In the genomic region with DNA sequence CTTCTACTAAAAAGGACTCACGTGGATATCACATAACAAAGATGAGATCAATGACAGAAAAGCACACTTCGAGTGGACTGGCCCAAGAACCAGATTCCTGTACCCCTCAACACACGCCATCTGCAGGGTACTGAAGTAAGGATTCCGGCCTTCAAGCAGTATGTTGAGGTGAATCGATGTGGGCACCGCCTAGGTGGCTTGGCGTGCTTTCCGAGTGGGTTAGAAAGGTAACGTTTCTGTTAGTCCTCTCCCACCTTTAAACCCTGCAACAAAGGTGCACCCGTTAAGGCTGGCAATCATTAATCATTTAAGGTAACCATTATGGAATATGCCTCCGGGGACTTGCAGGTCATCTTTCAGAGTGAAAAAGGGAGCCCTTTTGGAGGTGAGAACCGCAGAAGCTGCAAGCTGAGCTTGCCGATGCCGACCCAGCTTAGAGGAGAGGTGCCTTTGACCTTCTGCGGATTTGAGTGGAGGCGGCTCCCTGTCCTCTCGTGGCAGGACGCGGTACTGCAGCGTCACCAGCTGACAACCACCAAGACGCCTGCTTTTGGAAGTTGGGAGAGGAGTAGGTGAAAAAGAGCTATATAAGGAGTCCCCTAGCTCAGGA, we compare ENCODE assay signal across 8 mouse cellular contexts. TPM values are rescaled to one million over a fixed set of nuclear protein-coding genes. Genes with fewer than 3 reads are reported as not detected.
A peak's percentile ranks its signal among the peaks of the same experiment; 100 is the strongest.
DNase-seq lines count a peak whose midpoint lies in the region; ATAC-seq lines count a peak whose summit lies in the region.

No protein-coding gene starts in this region.

- no peaks in the 10 kb centered on the region for H3K9me3 ChIP-seq in hindbrain, embryonic 12.5 days (replicated peaks)

- H3K36me3 ChIP-seq in hindbrain, embryonic 12.5 days, result no peaks in the 10 kb centered on the region

- H3K4me1 ChIP-seq in hindbrain, embryonic 12.5 days, result peaks cover 8% of the 10 kb centered on the region

- no peak overlapping the region for H3K27ac ChIP-seq in hindbrain, embryonic 12.5 days

- peak overlapping the region; percentile 41 for H3K4me2 ChIP-seq in hindbrain, embryonic 12.5 days (replicated peaks)

- ATAC-seq in hindbrain, embryonic 12.5 days (ENCODE audit: low FRiP score), result no peak

- H3K27me3 ChIP-seq in hindbrain, embryonic 12.5 days, result peaks cover 6% of the 10 kb centered on the region; the same call in 1 of the 2 replicates

- peak; percentile 77 for DNase-seq in T-cell, adult 2 months (ENCODE audit: low spot score)
- peak; percentile 91 to 94 for DNase-seq in cerebellum, postnatal 25 days
- DNase-seq in frontal cortex, postnatal 14 days (ENCODE audit: low spot score in 2 of 2), result peak; percentile 58 to 62
- DNase-seq in layer of hippocampus, postnatal 14 days (ENCODE audit: low spot score in 2 of 2), result peak; percentile 70 to 78
- peak; percentile 88 for DNase-seq in lung, postnatal 25 days (ENCODE audit: low spot score)
- DNase-seq in retina, postnatal 1 day, result peak; percentile 86
- DNase-seq in thymus, postnatal 4 days, result peak; percentile 94

- peak overlapping the region; percentile 5; the same call in 1 of the 2 replicates for H3K4me3 ChIP-seq in hindbrain, embryonic 12.5 days

- no peak overlapping the region for H3K9ac ChIP-seq in hindbrain, embryonic 12.5 days

- WGBS in hindbrain, embryonic 12.5 days, result 15% methylated on average over 21 of the region's 21 CpGs

RNA-seq across cellular contexts. Expression of a gene that starts 1.6 kb away (rescaled TPM):
- polyA plus RNA-seq in hindbrain, embryonic 12.5 days (2016; fragmentation: Nextera tagmentation; extraction: Ambion mirVana), result 11.0 and 12.9 TPM in 2 replicates
- total RNA-seq in layer of hippocampus, postnatal 14 days (2021), result 1 to 10 TPM; 8.6 to 9.5 TPM

RNA-seq across cellular contexts. Expression of a gene that starts 35.9 kb away (rescaled TPM):
- polyA plus RNA-seq in hindbrain, embryonic 12.5 days (2016; fragmentation: Nextera tagmentation; extraction: Ambion mirVana), result 2.8 and 3.0 TPM in 2 replicates
- total RNA-seq in layer of hippocampus, postnatal 14 days (2021), result 10 to 100 TPM; 19.4 to 19.5 TPM
